Mouse (Mus musculus): ENCODE measurements around the gene Nedd9. TPM values are rescaled to one million over a fixed set of nuclear protein-coding genes. Genes with fewer than 3 reads are reported as not detected.
A peak's percentile ranks its signal among the peaks of the same experiment; 100 is the strongest.

The Nedd9 gene
- total and polyA plus RNA-seq, 2 experiments = 2.5 to 3.3 TPM

DNA sequence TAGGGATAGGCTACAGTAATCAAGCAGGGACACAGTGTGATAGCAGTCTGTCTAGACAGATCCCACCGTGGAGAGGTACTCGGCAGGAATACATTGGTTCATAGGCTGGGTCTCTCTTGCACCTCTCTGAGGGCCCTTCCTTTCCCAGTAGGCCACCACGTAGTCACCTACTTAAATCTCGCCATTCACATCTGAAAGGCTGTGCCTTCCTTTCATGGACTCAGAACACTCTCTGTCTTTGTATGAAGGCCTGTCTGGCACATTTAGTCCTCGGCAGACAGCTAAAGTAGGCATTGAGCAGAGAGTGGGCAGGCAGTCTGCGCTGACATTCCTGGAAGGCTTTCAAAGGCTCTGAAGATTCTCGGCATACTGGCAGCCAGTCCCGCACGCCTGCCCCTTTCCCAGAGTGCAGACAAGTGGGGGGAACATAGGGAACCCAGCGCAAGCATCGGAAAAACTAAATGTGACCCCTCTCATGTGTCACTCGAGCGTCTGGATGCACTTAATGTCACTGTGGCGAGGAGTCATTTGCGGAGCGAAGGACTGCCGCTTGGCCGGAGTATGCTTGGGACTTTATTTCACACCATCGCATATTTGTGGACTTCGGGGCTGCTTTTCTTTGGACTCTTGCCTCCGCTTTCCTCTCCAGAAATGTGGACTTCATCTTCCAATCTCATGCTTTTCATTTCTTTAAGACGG is 147.4 kb downstream of the Nedd9 start:
- DNase-seq (ENCODE audit: extremely low read depth, low read depth, low spot score) = no peak
- Histone ChIP-seq H3K4me3 (ENCODE audit: insufficient read depth, low read depth, low read length) (no peak overlapping the region), H3K36me3 (ENCODE audit: control insufficient read depth, insufficient read depth, low read length) (peaks cover 2% of the 10 kb centered on the region; the same call in 1 of the 2 replicates), H3K79me2 (ENCODE audit: control insufficient read depth, insufficient read depth, low read length) (no peaks in the 10 kb centered on the region; the same call in 1 of the 2 replicates), H3K27me3 (ENCODE audit: control insufficient read depth, insufficient read depth, low read length) (no peaks in the 10 kb centered on the region), H3K9ac (ENCODE audit: low read depth, low read length) (no peak overlapping the region), H3K27ac (replicated peaks; ENCODE audit: insufficient read depth, low read depth, low read length) (no peak overlapping the region), H3K4me1 (ENCODE audit: control insufficient read depth, insufficient read depth, low read length) (peaks cover 45% of the 10 kb centered on the region)
- WGBS = 86% methylated on average over 22 of the region's 22 CpGs
- no peak for TF ChIP-seq POLR2A (IDR thresholded peaks at IDR 0.05; ENCODE audit: extremely low read depth, insufficient read depth, low read length)
- no peak for TF ChIP-seq CTCF (IDR thresholded peaks at IDR 0.05; ENCODE audit: low read depth, low read length)

DNA sequence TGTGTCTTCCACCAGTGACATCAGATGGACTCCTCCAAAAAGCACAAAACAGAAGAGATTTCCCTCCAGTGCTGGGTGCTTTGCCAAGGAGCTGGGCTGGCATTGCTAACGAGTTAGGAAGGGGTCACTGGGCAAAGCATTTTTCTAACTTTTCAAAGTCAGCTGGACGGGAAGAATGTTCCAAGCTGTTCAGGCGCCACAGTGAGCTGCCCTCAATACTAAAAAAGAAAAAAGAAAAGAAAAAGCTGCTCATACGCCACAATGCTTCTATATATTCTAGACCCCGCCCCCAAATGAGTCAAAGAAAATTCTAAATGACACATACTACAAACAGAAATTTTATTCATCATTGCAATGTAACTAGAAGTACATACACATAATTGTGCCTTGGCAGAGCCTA is 148.0 kb downstream of the Nedd9 start:
- no peaks in the 10 kb centered on the region for H3K27me3 ChIP-seq (ENCODE audit: control insufficient read depth, insufficient read depth, low read length)
- H3K4me3 ChIP-seq (ENCODE audit: insufficient read depth, low read depth, low read length) = no peak overlapping the region
- no peaks in the 10 kb centered on the region; the same call in 1 of the 2 replicates for H3K79me2 ChIP-seq (ENCODE audit: control insufficient read depth, insufficient read depth, low read length)
- no peak overlapping the region for H3K9ac ChIP-seq (ENCODE audit: low read depth, low read length)
- peaks cover 2% of the 10 kb centered on the region; the same call in 1 of the 2 replicates for H3K36me3 ChIP-seq (ENCODE audit: control insufficient read depth, insufficient read depth, low read length)
- WGBS = 91% methylated on average over 5 of the region's 5 CpGs
- H3K27ac ChIP-seq (replicated peaks; ENCODE audit: insufficient read depth, low read depth, low read length) = no peak overlapping the region
- H3K4me1 ChIP-seq (ENCODE audit: control insufficient read depth, insufficient read depth, low read length) = peaks cover 45% of the 10 kb centered on the region
- TF ChIP-seq CTCF (IDR thresholded peaks at IDR 0.05; ENCODE audit: low read depth, low read length) = no peak
- no peak for TF ChIP-seq POLR2A (IDR thresholded peaks at IDR 0.05; ENCODE audit: extremely low read depth, insufficient read depth, low read length)
- DNase-seq (ENCODE audit: extremely low read depth, low read depth, low spot score) = no peak

DNA sequence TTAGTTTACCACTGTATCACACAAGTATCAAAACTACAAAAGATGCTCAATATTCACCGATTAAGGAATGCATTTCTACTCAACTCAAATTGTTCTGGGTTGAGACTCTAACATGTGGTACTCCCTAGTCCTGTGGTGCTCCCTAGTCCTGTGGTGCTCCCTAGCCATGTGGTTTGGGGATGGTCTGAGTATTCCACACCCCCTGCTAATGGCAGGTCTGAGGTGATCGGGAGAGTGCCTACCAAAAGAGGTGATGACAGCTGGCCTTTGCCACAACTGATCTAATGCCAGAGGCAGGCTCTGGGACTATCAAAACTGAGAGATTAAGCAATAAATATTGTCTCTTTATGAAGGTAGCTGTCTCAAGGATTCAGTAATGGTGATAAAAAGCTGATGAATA is 149.8 kb downstream of the Nedd9 start:
- Histone ChIP-seq H3K4me3 (ENCODE audit: insufficient read depth, low read depth, low read length) (no peak overlapping the region), H3K4me1 (ENCODE audit: control insufficient read depth, insufficient read depth, low read length) (peaks cover 32% of the 10 kb centered on the region), H3K79me2 (ENCODE audit: control insufficient read depth, insufficient read depth, low read length) (no peaks in the 10 kb centered on the region), H3K27ac (replicated peaks; ENCODE audit: insufficient read depth, low read depth, low read length) (no peak overlapping the region), H3K36me3 (ENCODE audit: control insufficient read depth, insufficient read depth, low read length) (peaks cover 2% of the 10 kb centered on the region; the same call in 1 of the 2 replicates), H3K9ac (ENCODE audit: low read depth, low read length) (no peak overlapping the region), H3K27me3 (ENCODE audit: control insufficient read depth, insufficient read depth, low read length) (no peaks in the 10 kb centered on the region)
- WGBS = 56% methylated on average over 2 of the region's 2 CpGs
- DNase-seq (ENCODE audit: extremely low read depth, low read depth, low spot score) = no peak
- no peak for TF ChIP-seq CTCF (IDR thresholded peaks at IDR 0.05; ENCODE audit: low read depth, low read length)
- no peak for TF ChIP-seq POLR2A (IDR thresholded peaks at IDR 0.05; ENCODE audit: extremely low read depth, insufficient read depth, low read length)

DNA sequence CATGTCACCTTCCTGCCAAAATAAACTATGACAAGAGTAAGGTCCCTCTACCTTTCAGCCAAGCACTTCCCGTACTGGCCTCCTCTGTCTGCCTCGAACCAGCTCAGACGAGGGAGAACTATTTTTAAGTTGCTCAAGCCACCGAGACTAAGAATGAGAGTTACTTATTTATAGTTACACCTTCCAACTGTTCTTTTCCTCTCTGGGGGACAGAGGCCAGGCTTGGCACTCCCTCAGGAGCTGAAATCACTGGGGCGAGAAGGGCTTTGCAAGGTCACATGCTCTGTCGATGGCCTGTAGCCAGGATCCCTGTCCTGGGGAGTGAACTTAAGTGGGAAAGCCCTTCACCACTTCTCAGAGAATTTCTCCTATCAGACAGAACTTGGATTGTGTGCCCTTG is 150.9 kb downstream of the Nedd9 start:
- no peak overlapping the region for H3K9ac ChIP-seq (ENCODE audit: low read depth, low read length)
- no peak for TF ChIP-seq CTCF (IDR thresholded peaks at IDR 0.05; ENCODE audit: low read depth, low read length)
- TF ChIP-seq POLR2A (IDR thresholded peaks at IDR 0.05; ENCODE audit: extremely low read depth, insufficient read depth, low read length) = no peak
- H3K36me3 ChIP-seq (ENCODE audit: control insufficient read depth, insufficient read depth, low read length) = peaks cover 2% of the 10 kb centered on the region; the same call in 1 of the 2 replicates
- H3K27me3 ChIP-seq (ENCODE audit: control insufficient read depth, insufficient read depth, low read length) = no peaks in the 10 kb centered on the region
- 6% methylated on average over 6 of the region's 6 CpGs for WGBS
- no peaks in the 10 kb centered on the region for H3K79me2 ChIP-seq (ENCODE audit: control insufficient read depth, insufficient read depth, low read length)
- no peak overlapping the region for H3K4me3 ChIP-seq (ENCODE audit: insufficient read depth, low read depth, low read length)
- H3K27ac ChIP-seq (replicated peaks; ENCODE audit: insufficient read depth, low read depth, low read length) = peak overlapping the region; percentile 60
- peaks cover 23% of the 10 kb centered on the region for H3K4me1 ChIP-seq (ENCODE audit: control insufficient read depth, insufficient read depth, low read length)
- DNase-seq (ENCODE audit: extremely low read depth, low read depth, low spot score) = peak; percentile 61

DNA sequence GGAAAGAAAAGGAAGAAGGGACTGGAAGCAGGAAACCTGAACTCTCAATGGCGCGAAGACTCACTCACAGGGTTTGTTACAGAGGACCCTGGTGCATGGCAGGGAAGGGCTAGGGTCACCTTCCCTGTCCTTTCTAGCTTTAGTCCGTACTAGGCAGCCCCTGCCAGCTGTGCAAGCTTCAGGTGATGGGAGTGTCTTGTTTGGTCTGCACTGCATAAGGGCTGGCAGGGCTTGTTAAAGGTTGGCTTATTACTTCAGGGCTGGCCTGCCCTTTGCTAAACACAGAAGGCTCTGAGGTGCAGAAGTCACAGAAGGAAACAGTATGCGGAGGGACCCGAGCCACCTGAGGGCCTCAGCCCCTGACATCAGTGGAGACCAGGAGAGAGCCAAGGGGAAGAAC is 151.4 kb downstream of the Nedd9 start:
- no peak overlapping the region for H3K4me3 ChIP-seq (ENCODE audit: insufficient read depth, low read depth, low read length)
- H3K9ac ChIP-seq (ENCODE audit: low read depth, low read length) = no peak overlapping the region
- peak overlapping the region; percentile 60 for H3K27ac ChIP-seq (replicated peaks; ENCODE audit: insufficient read depth, low read depth, low read length)

DNA sequence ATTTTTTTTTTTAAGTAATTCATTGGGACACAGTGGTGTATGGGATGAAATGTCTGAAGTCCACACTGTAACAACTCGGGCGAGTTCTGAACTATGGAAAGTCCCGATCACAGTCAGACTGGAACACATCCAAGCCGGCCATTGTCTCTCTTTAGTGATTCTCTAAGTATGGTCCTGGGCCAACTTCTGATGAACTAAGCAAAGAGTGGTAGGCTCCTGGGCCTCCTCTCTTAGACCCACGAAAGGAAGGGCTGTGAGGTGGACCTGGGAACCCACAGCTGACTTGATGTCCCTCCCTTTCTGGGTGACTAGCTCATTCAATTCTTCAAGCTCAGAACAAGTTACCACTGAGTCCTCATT is 152.5 kb downstream of the Nedd9 start:
- WGBS = 33% methylated on average over 5 of the region's 5 CpGs
- Histone ChIP-seq H3K27ac (replicated peaks; ENCODE audit: insufficient read depth, low read depth, low read length) (peak overlapping the region; percentile 6; the same call in 1 of the 2 replicates), H3K9ac (ENCODE audit: low read depth, low read length) (no peak overlapping the region), H3K4me3 (ENCODE audit: insufficient read depth, low read depth, low read length) (no peak overlapping the region), H3K27me3 (ENCODE audit: control insufficient read depth, insufficient read depth, low read length) (no peaks in the 10 kb centered on the region), H3K79me2 (ENCODE audit: control insufficient read depth, insufficient read depth, low read length) (no peaks in the 10 kb centered on the region), H3K36me3 (ENCODE audit: control insufficient read depth, insufficient read depth, low read length) (peaks cover 2% of the 10 kb centered on the region; the same call in 1 of the 2 replicates), H3K4me1 (ENCODE audit: control insufficient read depth, insufficient read depth, low read length) (peaks cover 19% of the 10 kb centered on the region)
- no peak for TF ChIP-seq POLR2A (IDR thresholded peaks at IDR 0.05; ENCODE audit: extremely low read depth, insufficient read depth, low read length)
- TF ChIP-seq CTCF (IDR thresholded peaks at IDR 0.05; ENCODE audit: low read depth, low read length) = no peak
- no peak for DNase-seq (ENCODE audit: extremely low read depth, low read depth, low spot score)

More for the DNA sequence above, 151.4 kb downstream of the Nedd9 start:
- TF ChIP-seq CTCF (IDR thresholded peaks at IDR 0.05; ENCODE audit: low read depth, low read length) (no peak), POLR2A (IDR thresholded peaks at IDR 0.05; ENCODE audit: extremely low read depth, insufficient read depth, low read length) (no peak)
- peaks cover 2% of the 10 kb centered on the region; the same call in 1 of the 2 replicates for H3K36me3 ChIP-seq (ENCODE audit: control insufficient read depth, insufficient read depth, low read length)
- peaks cover 19% of the 10 kb centered on the region for H3K4me1 ChIP-seq (ENCODE audit: control insufficient read depth, insufficient read depth, low read length)
- H3K27me3 ChIP-seq (ENCODE audit: control insufficient read depth, insufficient read depth, low read length) = no peaks in the 10 kb centered on the region
- H3K79me2 ChIP-seq (ENCODE audit: control insufficient read depth, insufficient read depth, low read length) = no peaks in the 10 kb centered on the region
- DNase-seq (ENCODE audit: extremely low read depth, low read depth, low spot score) = no peak
- WGBS = 66% methylated on average over 5 of the region's 5 CpGs
